ENCODE assay signal across 17 mouse cellular contexts in the genomic region with DNA sequence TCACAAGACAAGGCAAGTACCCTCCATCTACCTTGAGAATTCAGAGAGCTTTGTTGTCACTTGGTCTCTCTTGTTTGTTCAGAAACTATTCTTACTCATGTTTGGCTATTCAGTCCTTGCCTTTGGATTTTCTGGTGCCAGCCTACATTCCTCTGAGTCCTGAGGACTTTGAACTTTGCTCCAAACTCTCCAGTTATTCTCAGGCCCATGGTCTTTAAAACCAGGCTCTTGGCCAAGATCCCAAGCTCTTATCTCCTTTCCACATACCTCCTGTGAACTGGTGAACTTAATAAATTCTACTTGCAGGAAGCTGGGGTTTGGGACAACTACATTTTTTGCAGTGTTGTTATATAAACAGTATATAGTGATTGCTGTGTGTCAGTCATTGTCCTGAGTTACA. TPM values are rescaled to one million over a fixed set of nuclear protein-coding genes. Genes with fewer than 3 reads are reported as not detected.
DNase-seq lines count a peak whose midpoint lies in the region; ATAC-seq and TF ChIP-seq lines count a peak whose summit lies in the region.
"Had no signal": no experiment of that assay in that cellular context is flagged by ENCODE, and none has a peak within 500 bp of the region (broad histone marks: within the 10 kb centered on the region; RNA-seq: fewer than 3 reads in every experiment).

No protein-coding gene starts in this region.

- peak overlapping the region; percentile 54; the same call in 1 of the 2 replicates for H3K27ac ChIP-seq in heart, embryonic 16.5 days (ENCODE audit: low read length)
- H3K27ac ChIP-seq in forebrain, embryonic 16.5 days (ENCODE audit: low read length), result no peak overlapping the region
- H3K27ac ChIP-seq in forebrain, postnatal 0 days (ENCODE audit: low read depth, low read length), result no peak overlapping the region
- H3K27ac ChIP-seq: limb, embryonic 13.5 days had no signal

- ATAC-seq in heart, embryonic 16.5 days (replicated peaks; ENCODE audit: extremely low read depth, insufficient read depth, low FRiP score), result no peak
- ATAC-seq in forebrain, embryonic 16.5 days, result no peak
- ATAC-seq in forebrain, postnatal 0 days, result no peak
- ATAC-seq: inflammation-experienced regulatory T-cells, adult 6 months had no signal

- H3K9me3 ChIP-seq in heart, embryonic 16.5 days (replicated peaks; ENCODE audit: control insufficient read depth, low read length), result no peaks in the 10 kb centered on the region
- no peaks in the 10 kb centered on the region for H3K9me3 ChIP-seq in forebrain, embryonic 16.5 days (ENCODE audit: control insufficient read depth, low read length)
- H3K9me3 ChIP-seq in forebrain, postnatal 0 days (ENCODE audit: low read length), result no peaks in the 10 kb centered on the region
- H3K9me3 ChIP-seq: limb, embryonic 13.5 days had no signal

- no peak for TF ChIP-seq CTCF in forebrain, postnatal 0 days (IDR thresholded peaks at IDR 0.05; ENCODE audit: low read depth)

- no peak for DNase-seq in heart, adult 18-20 months
- DNase-seq in 3T3-L1 (ENCODE audit: low read depth, low spot score), result peak; percentile 4
- DNase-seq in kidney, postnatal 10 days, result peak; percentile 20
- peak; percentile 65 for DNase-seq in lung, postnatal 25 days (ENCODE audit: low spot score)
- DNase-seq in spleen, postnatal 14 days (ENCODE audit: low spot score in 2 of 2), result no peak
- no peak for DNase-seq in forebrain, postnatal 0 days
- DNase-seq: B cell, adult 2 months; cerebellum, adult 18-20 months; embryo, embryonic 11 days; heart, postnatal 4 days; right cerebral cortex, postnatal 25 days had no signal

- peaks cover 3% of the 10 kb centered on the region; the same call in 1 of the 2 replicates for H3K4me1 ChIP-seq in heart, embryonic 16.5 days (ENCODE audit: control insufficient read depth, insufficient read depth, low read length)
- no peaks in the 10 kb centered on the region for H3K4me1 ChIP-seq in forebrain, embryonic 16.5 days (replicated peaks; ENCODE audit: control insufficient read depth, insufficient read depth, low read length)
- H3K4me1 ChIP-seq in forebrain, postnatal 0 days (ENCODE audit: insufficient read depth), result no peaks in the 10 kb centered on the region
- H3K4me1 ChIP-seq: limb, embryonic 13.5 days had no signal

- no peak overlapping the region for H3K9ac ChIP-seq in heart, embryonic 16.5 days (ENCODE audit: low read length)
- no peak overlapping the region for H3K9ac ChIP-seq in forebrain, embryonic 16.5 days (replicated peaks; ENCODE audit: low read depth, low read length)
- no peak overlapping the region for H3K9ac ChIP-seq in forebrain, postnatal 0 days
- H3K9ac ChIP-seq: limb, embryonic 13.5 days had no signal

- no peak overlapping the region for H3K4me3 ChIP-seq in heart, embryonic 16.5 days (ENCODE audit: low read length)
- H3K4me3 ChIP-seq in forebrain, embryonic 16.5 days (replicated peaks; ENCODE audit: low read length), result no peak overlapping the region
- H3K4me3 ChIP-seq in forebrain, postnatal 0 days (ENCODE audit: low read depth, low read length), result no peak overlapping the region
- H3K4me3 ChIP-seq: erythroblast, embryonic 14.5 days; limb, embryonic 13.5 days; myocyte had no signal

- no peaks in the 10 kb centered on the region for H3K36me3 ChIP-seq in heart, embryonic 16.5 days (ENCODE audit: control insufficient read depth, insufficient read depth)
- H3K36me3 ChIP-seq in forebrain, embryonic 16.5 days (ENCODE audit: control insufficient read depth, insufficient read depth), result no peaks in the 10 kb centered on the region
- H3K36me3 ChIP-seq in forebrain, postnatal 0 days (ENCODE audit: insufficient read depth), result no peaks in the 10 kb centered on the region
- H3K36me3 ChIP-seq: limb, embryonic 13.5 days had no signal

- no peaks in the 10 kb centered on the region for H3K27me3 ChIP-seq in heart, embryonic 16.5 days (ENCODE audit: control insufficient read depth, insufficient read depth, low read length)
- H3K27me3 ChIP-seq in forebrain, embryonic 16.5 days (replicated peaks; ENCODE audit: control insufficient read depth, insufficient read depth, low read length), result no peaks in the 10 kb centered on the region
- no peaks in the 10 kb centered on the region for H3K27me3 ChIP-seq in forebrain, postnatal 0 days (ENCODE audit: insufficient read depth, low read length)
- H3K27me3 ChIP-seq: limb, embryonic 13.5 days had no signal

- H3K4me2 ChIP-seq in heart, embryonic 16.5 days (ENCODE audit: low read depth, low read length), result no peak overlapping the region
- no peak overlapping the region for H3K4me2 ChIP-seq in forebrain, embryonic 16.5 days (ENCODE audit: low read length)
- H3K4me2 ChIP-seq in forebrain, postnatal 0 days (ENCODE audit: low read depth), result no peak overlapping the region
- H3K4me2 ChIP-seq: limb, embryonic 13.5 days had no signal

RNA-seq across cellular contexts. Expression of gene Fhl1, which starts 38.3 kb away (rescaled TPM):
- 200 and 213 TPM in 2 replicates for polyA plus RNA-seq in heart, embryonic 16.5 days (2015; fragmentation: Nextera tagmentation; extraction: Ambion mirVana)
- 100 to 1,000 TPM; 118 to 138 TPM for total RNA-seq in heart, adult 18-20 months (2021)
- polyA plus RNA-seq in forebrain, embryonic 16.5 days (2015; fragmentation: Nextera tagmentation; extraction: Ambion mirVana), result 103 and 125 TPM in 2 replicates
- 130 and 202 TPM in 2 replicates for total RNA-seq in forebrain, postnatal 0 days (2014; rRNA removed)
- polyA plus RNA-seq in forebrain, postnatal 0 days (2015; fragmentation: Nextera tagmentation; extraction: Ambion mirVana), result 131 and 157 TPM in 2 replicates
- polyA plus RNA-seq: inflammation-experienced regulatory T-cells, adult 6 months had no signal

RNA-seq across cellular contexts. Expression of gene Map7d3, which starts 52.3 kb away (rescaled TPM):
- 2.0 and 2.2 TPM in 2 replicates for polyA plus RNA-seq in heart, embryonic 16.5 days (2015; fragmentation: Nextera tagmentation; extraction: Ambion mirVana)
- total RNA-seq in heart, adult 18-20 months (2021), result under 1 TPM; 0.22 to 0.28 TPM
- polyA plus RNA-seq in forebrain, embryonic 16.5 days (2015; fragmentation: Nextera tagmentation; extraction: Ambion mirVana), result 0.14 and 0.16 TPM in 2 replicates
- 0.05 and 0.54 TPM in 2 replicates for total RNA-seq in forebrain, postnatal 0 days (2014; rRNA removed)
- 0.45 and 0.49 TPM in 2 replicates for polyA plus RNA-seq in forebrain, postnatal 0 days (2015; fragmentation: Nextera tagmentation; extraction: Ambion mirVana)
- polyA plus RNA-seq: erythroblast, embryonic 14.5 days had no signal

Comparison
In these comparisons a context has a peak if more than half of its experiments do, and no peak if none do; other contexts are left out.
1. DNase-seq: peak in 3T3-L1 (single experiment), kidney, postnatal 10 days (single experiment) and lung, postnatal 25 days (single experiment); none in heart, adult 18-20 months (0 of 2), spleen, postnatal 14 days (0 of 2) and forebrain, postnatal 0 days (single experiment).